Mouse (Mus musculus) kidney, postnatal 0 days (tissue): ENCODE data around the gene Dmrt2. TPM values are rescaled to one million over a fixed set of nuclear protein-coding genes. Genes with fewer than 3 reads are reported as not detected.

Experiments used
- ATAC-seq: fragments of 200-750 bp; cut with Nextera tagmentation; replicated peaks from 2 replicates; pipeline ENCODE4 v1.8.0; 2017; ENCODE audit warnings: low read depth, moderate number of reproducible peaks, moderate TSS enrichment, moderate library complexity; ENCODE audit not compliant: low FRiP score
- DNase-seq: peaks from one replicate; pipeline ENCODE4 v3.0.0-alpha.2; 2016; ENCODE audit warnings: low spot score
- H3K27ac ChIP-seq: fragments of 300-500 bp; sonication (generic); 2 replicates; pipeline ENCODE4 v1.5.1; 2014; ENCODE audit warnings: mild to moderate bottlenecking
- H3K27me3 ChIP-seq: fragments of 300-500 bp; sonication (generic); 2 replicates; pipeline ENCODE4 v1.6.1; 2014; ENCODE audit warnings: low read length, mixed read lengths; ENCODE audit not compliant: insufficient read depth
- H3K36me3 ChIP-seq: fragments of 300-500 bp; sonication (generic); 2 replicates; pipeline ENCODE4 v1.6.1; 2014; ENCODE audit warnings: low read length, mixed read lengths; ENCODE audit not compliant: insufficient read depth
- H3K4me1 ChIP-seq: fragments of 300-500 bp; sonication (generic); replicated peaks from 2 replicates; pipeline ENCODE4 v1.6.1; 2014; ENCODE audit warnings: antibody characterized with exemption, low read length, mixed read lengths; ENCODE audit not compliant: insufficient read depth
- H3K4me2 ChIP-seq: fragments of 300-500 bp; sonication (generic); 2 replicates; pipeline ENCODE4 v1.6.1; 2014; ENCODE audit warnings: mild to moderate bottlenecking, low read length, moderate library complexity, mixed read lengths
- H3K4me3 ChIP-seq: fragments of 300-500 bp; sonication (generic); replicated peaks from 2 replicates; pipeline ENCODE4 v1.5.1; 2014; ENCODE audit warnings: low read depth, low read length
- H3K9ac ChIP-seq: fragments of 300-500 bp; sonication (generic); 2 replicates; pipeline ENCODE4 v1.6.1; 2014; ENCODE audit warnings: low read depth, low read length
- H3K9me3 ChIP-seq: fragments of 300-500 bp; sonication (generic); replicated peaks from 2 replicates; pipeline ENCODE4 v1.6.1; 2016; ENCODE audit warnings: low read length, inconsistent platforms, mixed read lengths
- CTCF ChIP-seq: IDR thresholded peaks from 2 replicates; pipeline ENCODE4 v1.5.1; 2016; ENCODE audit warnings: antibody characterized with exemption, low read depth, mild to moderate bottlenecking, moderate library complexity
- WGBS: fragments of 180-500 bp; shearing (Covaris S2); extraction: QIAGEN DNeasy Blood & Tissue Kit; methylation state at CpG from one replicate; pipeline ENCODE4 v1.1.7; 2014; 5-methylcytosine and 5-hydroxymethylcytosine counted together
- polyA plus RNA-seq: library from polyadenylated mRNA; unstranded; fragments of >200 nt; fragmentation: Nextera tagmentation; extraction: Ambion mirVana; gene quantifications from 2 replicates; pipeline ENCODE4 v1.2.1, GENCODE M21; 2015

The Dmrt2 gene
- polyA plus RNA-seq, 1 experiment from 2014 or later: 6.0 TPM

- H3K4me2 ChIP-seq: no peak overlapping the region
- H3K9me3 ChIP-seq: no peaks in the 10 kb centered on the region
- DNase-seq (no peak), ATAC-seq (no peak)
- H3K36me3 ChIP-seq: no peaks in the 10 kb centered on the region
- H3K9ac ChIP-seq: no peak overlapping the region
- H3K27me3 ChIP-seq: peaks cover 81% of the 10 kb centered on the region
- H3K4me3 ChIP-seq: no peak overlapping the region
- TF ChIP-seq CTCF: no peak
- H3K4me1 ChIP-seq: peaks cover 8% of the 10 kb centered on the region; the same call in 1 of the 2 replicates
- WGBS: 1% methylated on average over 8 of the region's 8 CpGs
- no peak overlapping the region for H3K27ac ChIP-seq
Observed at GRCm38 (mm10) chr19:25674744-25675143, 2.5 kb downstream of the Dmrt2 start.

- Histone ChIP-seq H3K9me3 (no peaks in the 10 kb centered on the region), H3K4me3 (no peak overlapping the region), H3K9ac (no peak overlapping the region), H3K27ac (no peak overlapping the region), H3K4me1 (peaks cover 8% of the 10 kb centered on the region; the same call in 1 of the 2 replicates), H3K4me2 (no peak overlapping the region), H3K36me3 (no peaks in the 10 kb centered on the region), H3K27me3 (peaks cover 72% of the 10 kb centered on the region)
- TF ChIP-seq CTCF: no peak
- 6% methylated on average over 9 of the region's 9 CpGs for WGBS
- ATAC-seq: no peak
- DNase-seq: no peak
Observed at GRCm38 (mm10) chr19:25675866-25676440, 3.7 kb downstream of the Dmrt2 start.

- H3K4me3 ChIP-seq: no peak overlapping the region
- no peak for DNase-seq
- WGBS: 67% methylated on average over 14 of the region's 14 CpGs
Observed at GRCm38 (mm10) chr19:25698850-25699249, 26.6 kb downstream of the Dmrt2 start.

GRCm38 (mm10) chr19:25713382-25713781 lies 41.2 kb downstream of the Dmrt2 start:
- Histone ChIP-seq H3K4me1 (no peaks in the 10 kb centered on the region), H3K9me3 (no peaks in the 10 kb centered on the region), H3K36me3 (no peaks in the 10 kb centered on the region), H3K4me3 (no peak overlapping the region), H3K27ac (no peak overlapping the region), H3K4me2 (no peak overlapping the region), H3K9ac (no peak overlapping the region), H3K27me3 (no peaks in the 10 kb centered on the region)
- DNase-seq (peak; percentile 61), ATAC-seq (no peak)
- TF ChIP-seq CTCF: peak; percentile 74
- 5% methylated on average over 8 of the region's 8 CpGs for WGBS

More at GRCm38 (mm10) chr19:25698850-25699249, 26.6 kb downstream of the Dmrt2 start:
- no peaks in the 10 kb centered on the region for H3K27me3 ChIP-seq
- no peak overlapping the region for H3K27ac ChIP-seq
- no peak overlapping the region for H3K4me2 ChIP-seq
- no peak for TF ChIP-seq CTCF
- H3K9me3 ChIP-seq: no peaks in the 10 kb centered on the region
- ATAC-seq: no peak
- H3K4me1 ChIP-seq: no peaks in the 10 kb centered on the region
- no peak overlapping the region for H3K9ac ChIP-seq
- H3K36me3 ChIP-seq: no peaks in the 10 kb centered on the region

- no peaks in the 10 kb centered on the region for H3K27me3 ChIP-seq
- H3K4me1 ChIP-seq: no peaks in the 10 kb centered on the region
- H3K36me3 ChIP-seq: no peaks in the 10 kb centered on the region
- no peak for TF ChIP-seq CTCF
- H3K4me2 ChIP-seq: no peak overlapping the region
- ATAC-seq: no peak
- no peak overlapping the region for H3K27ac ChIP-seq
- DNase-seq: no peak
- no peaks in the 10 kb centered on the region for H3K9me3 ChIP-seq
- 46% methylated on average over 2 of the region's 2 CpGs for whole genome bisulfite sequencing
- H3K9ac ChIP-seq: no peak overlapping the region
- no peak overlapping the region for H3K4me3 ChIP-seq
Observed at GRCm38 (mm10) chr19:25714927-25715326, 42.7 kb downstream of the Dmrt2 start.

GRCm38 (mm10) chr19:25722616-25723015 lies 50.4 kb downstream of the Dmrt2 start:
- no peaks in the 10 kb centered on the region for H3K4me1 ChIP-seq
- no peak overlapping the region for H3K27ac ChIP-seq
- no peak for TF ChIP-seq CTCF
- no peaks in the 10 kb centered on the region for H3K27me3 ChIP-seq
- DNase-seq (no peak), ATAC-seq (no peak)
- H3K36me3 ChIP-seq: no peaks in the 10 kb centered on the region
- 60% methylated on average over 5 of the region's 5 CpGs for WGBS
- H3K9ac ChIP-seq: no peak overlapping the region
- no peak overlapping the region for H3K4me3 ChIP-seq
- H3K9me3 ChIP-seq: no peaks in the 10 kb centered on the region
- no peak overlapping the region for H3K4me2 ChIP-seq

Other genes starting within 250 kb of the Dmrt2 start
- gene Dmrt1, start 166.8 kb upstream of the Dmrt2 start, polyA plus RNA-seq: not detected in 2 replicates
- 0.04 TPM in 1 of 2 replicates, not detected in the other for gene Dmrt3, start 62.1 kb upstream of the Dmrt2 start, polyA plus RNA-seq